Mouse (Mus musculus): ENCODE measurements around the gene Hist1h2aa.
A peak's percentile ranks its signal among the peaks of the same experiment; 100 is the strongest.

Gene Hist1h2aa

GRCm38 (mm10) chr13:23934211-23934520, at the start of gene Hist1h2aa:
Gene Hist1h2aa, plus strand, starts transcription at chr13:23934462.
- Histone ChIP-seq H3K9me3 (ENCODE audit: low read length) (no peaks in the 10 kb centered on the region; the same call in 1 of the 2 replicates), H3K36me3 (ENCODE audit: insufficient read depth, low read length) (no peaks in the 10 kb centered on the region), H3K4me1 (replicated peaks; ENCODE audit: low read depth, low read length) (peaks cover 13% of the 10 kb centered on the region), H3K4me3 (replicated peaks; ENCODE audit: low read length) (peak within 1 kb of the TSS; percentile 55), H3K27me3 (ENCODE audit: insufficient read depth, low read length) (peaks cover 72% of the 10 kb centered on the region)
- TF ChIP-seq POU5F1 (IDR thresholded peaks at IDR 0.05; ENCODE audit: borderline replicate concordance, low read length): no peak
- TF ChIP-seq CTCF (conservative IDR thresholded peaks at IDR 0.05; ENCODE audit: low read length): no peak
- TF ChIP-seq NANOG (IDR thresholded peaks at IDR 0.05; ENCODE audit: borderline replicate concordance, low read length): no peak

- H3K4me1 ChIP-seq (replicated peaks; ENCODE audit: low read depth, low read length): no peaks in the 10 kb centered on the region
Measured at GRCm38 (mm10) chr13:23885540-23885939, 48.7 kb upstream of the Hist1h2aa start.

GRCm38 (mm10) chr13:23887026-23887725, 47.1 kb upstream of the Hist1h2aa start:
- no peaks in the 10 kb centered on the region for H3K27me3 ChIP-seq (ENCODE audit: insufficient read depth, low read length)
- no peaks in the 10 kb centered on the region for H3K9me3 ChIP-seq (ENCODE audit: low read length)
- no peaks in the 10 kb centered on the region for H3K36me3 ChIP-seq (ENCODE audit: insufficient read depth, low read length)
- TF ChIP-seq NANOG (IDR thresholded peaks at IDR 0.05; ENCODE audit: borderline replicate concordance, low read length) (no peak), CTCF (conservative IDR thresholded peaks at IDR 0.05; ENCODE audit: low read length) (no peak), POU5F1 (IDR thresholded peaks at IDR 0.05; ENCODE audit: borderline replicate concordance, low read length) (no peak)
- H3K4me1 ChIP-seq (replicated peaks; ENCODE audit: low read depth, low read length): no peaks in the 10 kb centered on the region
- H3K4me3 ChIP-seq (replicated peaks; ENCODE audit: low read length): no peak overlapping the region

More at GRCm38 (mm10) chr13:23885540-23885939, 48.7 kb upstream of the Hist1h2aa start:
- Histone ChIP-seq H3K36me3 (ENCODE audit: insufficient read depth, low read length) (no peaks in the 10 kb centered on the region), H3K27me3 (ENCODE audit: insufficient read depth, low read length) (no peaks in the 10 kb centered on the region), H3K9me3 (ENCODE audit: low read length) (no peaks in the 10 kb centered on the region), H3K4me3 (replicated peaks; ENCODE audit: low read length) (no peak overlapping the region)
- no peak for TF ChIP-seq NANOG (IDR thresholded peaks at IDR 0.05; ENCODE audit: borderline replicate concordance, low read length)
- no peak for TF ChIP-seq POU5F1 (IDR thresholded peaks at IDR 0.05; ENCODE audit: borderline replicate concordance, low read length)
- peak; percentile 33 for TF ChIP-seq CTCF (conservative IDR thresholded peaks at IDR 0.05; ENCODE audit: low read length)

- H3K9me3 ChIP-seq (ENCODE audit: low read length): no peaks in the 10 kb centered on the region
- H3K4me3 ChIP-seq (replicated peaks; ENCODE audit: low read length): no peak overlapping the region
- H3K36me3 ChIP-seq (ENCODE audit: insufficient read depth, low read length): no peaks in the 10 kb centered on the region
- no peaks in the 10 kb centered on the region for H3K4me1 ChIP-seq (replicated peaks; ENCODE audit: low read depth, low read length)
- TF ChIP-seq POU5F1 (IDR thresholded peaks at IDR 0.05; ENCODE audit: borderline replicate concordance, low read length) (no peak), CTCF (conservative IDR thresholded peaks at IDR 0.05; ENCODE audit: low read length) (no peak), NANOG (IDR thresholded peaks at IDR 0.05; ENCODE audit: borderline replicate concordance, low read length) (no peak)
- H3K27me3 ChIP-seq (ENCODE audit: insufficient read depth, low read length): no peaks in the 10 kb centered on the region
Measured at GRCm38 (mm10) chr13:23889011-23889605, 45.2 kb upstream of the Hist1h2aa start.

GRCm38 (mm10) chr13:23892592-23893268, 41.5 kb upstream of the Hist1h2aa start:
- no peak overlapping the region for H3K4me3 ChIP-seq (replicated peaks; ENCODE audit: low read length)
- TF ChIP-seq CTCF (conservative IDR thresholded peaks at IDR 0.05; ENCODE audit: low read length) (no peak), POU5F1 (IDR thresholded peaks at IDR 0.05; ENCODE audit: borderline replicate concordance, low read length) (no peak), NANOG (IDR thresholded peaks at IDR 0.05; ENCODE audit: borderline replicate concordance, low read length) (no peak)
- no peaks in the 10 kb centered on the region for H3K36me3 ChIP-seq (ENCODE audit: insufficient read depth, low read length)
- H3K4me1 ChIP-seq (replicated peaks; ENCODE audit: low read depth, low read length): no peaks in the 10 kb centered on the region
- H3K9me3 ChIP-seq (ENCODE audit: low read length): no peaks in the 10 kb centered on the region
- no peaks in the 10 kb centered on the region for H3K27me3 ChIP-seq (ENCODE audit: insufficient read depth, low read length)

GRCm38 (mm10) chr13:23893269-23893593, 41.0 kb upstream of the Hist1h2aa start:
- no peak overlapping the region for H3K4me3 ChIP-seq (replicated peaks; ENCODE audit: low read length)
- no peak for TF ChIP-seq POU5F1 (IDR thresholded peaks at IDR 0.05; ENCODE audit: borderline replicate concordance, low read length)
- no peak for TF ChIP-seq CTCF (conservative IDR thresholded peaks at IDR 0.05; ENCODE audit: low read length)
- TF ChIP-seq NANOG (IDR thresholded peaks at IDR 0.05; ENCODE audit: borderline replicate concordance, low read length): no peak
- H3K4me1 ChIP-seq (replicated peaks; ENCODE audit: low read depth, low read length): no peaks in the 10 kb centered on the region

GRCm38 (mm10) chr13:23898242-23898641, 36.0 kb upstream of the Hist1h2aa start:
- no peak for TF ChIP-seq CTCF (conservative IDR thresholded peaks at IDR 0.05; ENCODE audit: low read length)
- TF ChIP-seq NANOG (IDR thresholded peaks at IDR 0.05; ENCODE audit: borderline replicate concordance, low read length): no peak
- TF ChIP-seq POU5F1 (IDR thresholded peaks at IDR 0.05; ENCODE audit: borderline replicate concordance, low read length): no peak
- Histone ChIP-seq H3K4me3 (replicated peaks; ENCODE audit: low read length) (no peak overlapping the region), H3K27me3 (ENCODE audit: insufficient read depth, low read length) (no peaks in the 10 kb centered on the region), H3K4me1 (replicated peaks; ENCODE audit: low read depth, low read length) (no peaks in the 10 kb centered on the region), H3K36me3 (ENCODE audit: insufficient read depth, low read length) (no peaks in the 10 kb centered on the region), H3K9me3 (ENCODE audit: low read length) (no peaks in the 10 kb centered on the region)

More at GRCm38 (mm10) chr13:23893269-23893593, 41.0 kb upstream of the Hist1h2aa start:
- no peaks in the 10 kb centered on the region for H3K27me3 ChIP-seq (ENCODE audit: insufficient read depth, low read length)
- no peaks in the 10 kb centered on the region for H3K9me3 ChIP-seq (ENCODE audit: low read length)
- no peaks in the 10 kb centered on the region for H3K36me3 ChIP-seq (ENCODE audit: insufficient read depth, low read length)

GRCm38 (mm10) chr13:23906906-23907305, 27.4 kb upstream of the Hist1h2aa start:
- Histone ChIP-seq H3K36me3 (ENCODE audit: insufficient read depth, low read length) (no peaks in the 10 kb centered on the region), H3K27me3 (ENCODE audit: insufficient read depth, low read length) (no peaks in the 10 kb centered on the region), H3K9me3 (ENCODE audit: low read length) (no peaks in the 10 kb centered on the region), H3K4me3 (replicated peaks; ENCODE audit: low read length) (no peak overlapping the region), H3K4me1 (replicated peaks; ENCODE audit: low read depth, low read length) (no peaks in the 10 kb centered on the region)
- TF ChIP-seq POU5F1 (IDR thresholded peaks at IDR 0.05; ENCODE audit: borderline replicate concordance, low read length) (no peak), NANOG (IDR thresholded peaks at IDR 0.05; ENCODE audit: borderline replicate concordance, low read length) (no peak), CTCF (conservative IDR thresholded peaks at IDR 0.05; ENCODE audit: low read length) (no peak)

All from E14TG2a.4 (cell line).